Mouse (Mus musculus) kidney, adult 2 months (tissue): ENCODE data around the gene Snrpc.

ENCODE experiments used
- CTCF ChIP-seq: fragments of 200-500 bp; conservative IDR thresholded peaks from 2 replicates; pipeline ENCODE4 v1.5.1; 2011; ENCODE audit warnings: low read depth, mild to moderate bottlenecking, control low read depth, low read length, moderate library complexity, mixed read lengths; ENCODE audit not compliant: insufficient read depth, insufficient read length
- POLR2A ChIP-seq: fragments of 200-500 bp; IDR thresholded peaks from one replicate; pipeline ENCODE4 v1.6.1; 2011; ENCODE audit warnings: low read depth, low read length, control low read depth

- TF ChIP-seq POLR2A (no peak), CTCF (no peak)
Observed at GRCm38 (mm10) chr17:27811980-27812379, 26.0 kb upstream of the Snrpc start.
